Mouse (Mus musculus): ENCODE data around the gene Gpr183. TPM values are rescaled to one million over a fixed set of nuclear protein-coding genes. Genes with fewer than 3 reads are reported as not detected.

Gpr183 gene
- total RNA-seq (2012; rRNA removed), result 0.04 and 0.07 TPM in 2 replicates
- under 1 TPM in 1 of 2 experiments, not detected in 1; 0.06 TPM for polyA plus RNA-seq (2012; ENCODE audit: insufficient read depth in 1 of 2, insufficient read length in 2 of 2, low read depth in 1 of 2, low replicate concordance in 2 of 2, missing spikeins in 1 of 2)

DNA sequence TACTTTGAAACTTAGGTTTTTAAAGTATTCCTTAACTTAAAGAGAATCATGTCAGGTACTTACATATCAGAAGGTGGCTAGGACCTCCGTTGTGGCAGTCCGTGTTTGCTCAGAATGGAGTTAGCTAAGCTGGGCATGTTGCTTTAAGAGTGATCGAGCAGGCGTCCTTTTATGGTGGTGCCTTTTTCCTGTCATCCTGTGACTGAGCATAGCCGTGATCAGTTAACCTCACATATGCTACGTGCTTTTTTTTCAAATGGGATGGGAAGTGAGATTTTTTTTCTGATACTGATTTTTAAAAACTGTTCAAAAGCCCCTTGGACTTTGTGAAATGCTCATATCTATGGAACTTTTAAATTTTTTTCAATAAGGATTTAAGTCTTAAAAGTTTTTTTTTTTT is at the start of gene Gpr183:
Gene Gpr183 (minus strand): TSS at position 206 of the 400 bp plus-strand sequence.
- H3K27ac ChIP-seq (ENCODE audit: control insufficient read depth, low read depth, low read length), result peak within 1 kb of the TSS; percentile 53

DNA sequence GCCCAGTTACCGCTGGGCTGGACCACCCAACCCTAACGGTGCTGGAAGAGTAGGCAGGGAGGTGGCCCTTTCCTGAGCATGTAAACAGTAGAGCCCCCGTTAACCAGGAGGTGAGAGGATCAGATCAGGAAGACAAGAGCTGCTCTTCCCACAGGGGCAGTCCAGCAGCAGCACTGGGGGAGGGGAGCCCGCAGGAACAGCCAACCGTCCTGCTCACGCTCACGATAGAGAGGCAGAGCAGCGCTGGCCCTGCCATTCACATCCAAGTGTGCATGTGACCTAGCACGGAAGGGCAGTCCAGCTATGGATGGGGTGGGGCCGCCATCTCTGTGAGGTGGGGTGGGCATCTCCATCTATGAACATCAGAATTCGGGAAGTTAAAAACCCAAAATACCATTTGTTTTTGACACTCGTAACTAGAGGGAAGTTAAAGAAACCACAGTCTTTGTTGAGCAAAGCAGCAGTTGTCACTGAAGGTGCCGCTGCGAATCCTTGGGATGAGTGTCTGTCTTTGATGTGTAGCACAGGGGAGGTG is 48.5 kb upstream of the Gpr183 start:
- no peaks in the 10 kb centered on the region for H3K9me3 ChIP-seq (replicated peaks; ENCODE audit: insufficient read depth, low read length)
- H3K79me2 ChIP-seq (ENCODE audit: control insufficient read depth, insufficient read depth, low read length, poor library complexity), result no peaks in the 10 kb centered on the region
- H3K4me3 ChIP-seq (ENCODE audit: control insufficient read depth in 1 of 2, insufficient read depth in 1 of 2, low read depth in 2 of 2, low read length in 2 of 2), result no peak overlapping the region
- no peak overlapping the region for H3K9ac ChIP-seq (ENCODE audit: control insufficient read depth, low read depth, low read length, poor library complexity, severe bottlenecking)
- H3K27ac ChIP-seq (ENCODE audit: control insufficient read depth, low read depth, low read length), result no peak overlapping the region
- H3K4me1 ChIP-seq (ENCODE audit: control insufficient read depth in 1 of 2, insufficient read depth in 2 of 2, low read length in 2 of 2), result peaks cover 7 to 8% of the 10 kb centered on the region in 2 experiments; a peak in 3 of 4 replicates
- H3K36me3 ChIP-seq (ENCODE audit: control insufficient read depth in 1 of 2, insufficient read depth in 2 of 2, low read length in 2 of 2), result peaks cover 0 to 3% of the 10 kb centered on the region in 2 experiments
- DNase-seq (ENCODE audit: low read depth, low spot score), result no peak
- no peaks in the 10 kb centered on the region for H3K27me3 ChIP-seq (ENCODE audit: control insufficient read depth in 1 of 2, insufficient read depth in 2 of 2, low read length in 2 of 2)
- no peak for TF ChIP-seq MAZ (IDR thresholded peaks at IDR 0.05; ENCODE audit: low read depth, low read length)

More for the DNA sequence above, at the start of gene Gpr183:
- Histone ChIP-seq H3K9ac (ENCODE audit: control insufficient read depth, low read depth, low read length, poor library complexity, severe bottlenecking) (peak within 1 kb of the TSS; percentile 20), H3K4me1 (ENCODE audit: control insufficient read depth in 1 of 2, insufficient read depth in 2 of 2, low read length in 2 of 2) (peaks cover 5 to 30% of the 10 kb centered on the region in 2 experiments), H3K36me3 (ENCODE audit: control insufficient read depth in 1 of 2, insufficient read depth in 2 of 2, low read length in 2 of 2) (peaks cover 0 to 20% of the 10 kb centered on the region in 2 experiments; a peak in 2 of 4 replicates), H3K4me3 (ENCODE audit: control insufficient read depth in 1 of 2, insufficient read depth in 1 of 2, low read depth in 2 of 2, low read length in 2 of 2) (peak within 1 kb of the TSS in 1 of 2 experiments; percentile 1; a peak in 1 of 4 replicates), H3K27me3 (ENCODE audit: control insufficient read depth in 1 of 2, insufficient read depth in 2 of 2, low read length in 2 of 2) (no peaks in the 10 kb centered on the region), H3K79me2 (ENCODE audit: control insufficient read depth, insufficient read depth, low read length, poor library complexity) (no peaks in the 10 kb centered on the region), H3K9me3 (replicated peaks; ENCODE audit: insufficient read depth, low read length) (no peaks in the 10 kb centered on the region)
- no peak for TF ChIP-seq MAZ (IDR thresholded peaks at IDR 0.05; ENCODE audit: low read depth, low read length)
- TF ChIP-seq MAX (IDR thresholded peaks at IDR 0.05; ENCODE audit: low read length), result no peak
- no peak for TF ChIP-seq EP300 (IDR thresholded peaks at IDR 0.05; ENCODE audit: low read depth in 1 of 2, low read length in 2 of 2)
- no peak for TF ChIP-seq MYC (IDR thresholded peaks at IDR 0.05; ENCODE audit: low read depth, low read length)
- peak; percentile 74 for TF ChIP-seq ZNF384 (IDR thresholded peaks at IDR 0.05; ENCODE audit: low read depth, low read length)
- no peak for DNase-seq (ENCODE audit: low read depth, low spot score)

DNA sequence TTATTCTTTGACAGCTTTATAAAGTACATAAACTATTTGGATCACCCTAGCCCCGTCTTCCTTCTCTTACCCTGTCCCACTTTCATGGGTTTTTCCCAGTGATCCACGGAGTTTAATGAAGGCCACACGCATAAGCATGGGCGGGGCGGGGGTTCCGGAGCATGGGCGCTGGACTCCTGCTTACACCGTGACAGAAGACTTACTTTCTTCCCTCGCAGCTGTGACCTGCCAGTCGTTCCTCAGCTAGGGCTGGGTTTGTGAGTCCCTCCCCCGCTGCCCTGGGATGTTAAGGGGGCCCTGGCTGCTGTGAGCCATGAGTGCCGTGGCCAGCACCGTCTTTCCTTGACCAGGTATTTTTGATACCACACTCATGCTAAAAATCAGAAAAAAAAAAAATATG is 47.8 kb upstream of the Gpr183 start:
- TF ChIP-seq POLR2AphosphoS2 (IDR thresholded peaks at IDR 0.05; ENCODE audit: low read length), result no peak
- no peak for TF ChIP-seq NELFE (IDR thresholded peaks at IDR 0.05; ENCODE audit: low read depth, low read length)
- TF ChIP-seq SMC3 (IDR thresholded peaks at IDR 0.05; ENCODE audit: low read depth, low read length), result no peak
- no peak for TF ChIP-seq EP300 (IDR thresholded peaks at IDR 0.05; ENCODE audit: low read depth in 1 of 2, low read length in 2 of 2)
- no peak for TF ChIP-seq MAX (IDR thresholded peaks at IDR 0.05; ENCODE audit: low read length)
- no peak for TF ChIP-seq JUND (IDR thresholded peaks at IDR 0.05; ENCODE audit: low read depth, low read length)
- no peak for TF ChIP-seq TCF12 (IDR thresholded peaks at IDR 0.05; ENCODE audit: low read depth, low read length)
- no peak for TF ChIP-seq NRF1 (IDR thresholded peaks at IDR 0.05; ENCODE audit: insufficient read depth, low read depth, low read length, poor library complexity, severe bottlenecking)
- no peak for TF ChIP-seq TAL1 (IDR thresholded peaks at IDR 0.05; ENCODE audit: low read length)
- Histone ChIP-seq H3K4me3 (ENCODE audit: control insufficient read depth in 1 of 2, insufficient read depth in 1 of 2, low read depth in 2 of 2, low read length in 2 of 2) (no peak overlapping the region), H3K9me3 (replicated peaks; ENCODE audit: insufficient read depth, low read length) (no peaks in the 10 kb centered on the region), H3K27me3 (ENCODE audit: control insufficient read depth in 1 of 2, insufficient read depth in 2 of 2, low read length in 2 of 2) (no peaks in the 10 kb centered on the region), H3K27ac (ENCODE audit: control insufficient read depth, low read depth, low read length) (no peak overlapping the region), H3K4me1 (ENCODE audit: control insufficient read depth in 1 of 2, insufficient read depth in 2 of 2, low read length in 2 of 2) (peaks cover 7 to 8% of the 10 kb centered on the region in 2 experiments; a peak in 3 of 4 replicates), H3K36me3 (ENCODE audit: control insufficient read depth in 1 of 2, insufficient read depth in 2 of 2, low read length in 2 of 2) (peaks cover 0 to 3% of the 10 kb centered on the region in 2 experiments), H3K79me2 (ENCODE audit: control insufficient read depth, insufficient read depth, low read length, poor library complexity) (no peaks in the 10 kb centered on the region), H3K9ac (ENCODE audit: control insufficient read depth, low read depth, low read length, poor library complexity, severe bottlenecking) (no peak overlapping the region)
- no peak for DNase-seq (ENCODE audit: low read depth, low spot score)

All from MEL (cell line).